Mouse (Mus musculus) hindbrain, embryonic 16.5 days (tissue): ENCODE measurements around the gene Ly6g5c. TPM values are rescaled to one million over a fixed set of nuclear protein-coding genes. Genes with fewer than 3 reads are reported as not detected.

Source experiments
- ATAC-seq: fragments of 200-750 bp; cut with Nextera tagmentation; 2 replicates; pipeline ENCODE4 v1.8.0; 2017; ENCODE audit warnings: moderate TSS enrichment, moderate library complexity
- H3K27ac ChIP-seq: fragments of 300-500 bp; sonication (generic); 2 replicates; pipeline ENCODE4 v1.5.1; 2014; ENCODE audit warnings: low read depth, mild to moderate bottlenecking, control low read depth, low read length, moderate library complexity
- H3K27me3 ChIP-seq: fragments of 300-500 bp; sonication (generic); replicated peaks from 2 replicates; pipeline ENCODE4 v1.6.1; 2014; ENCODE audit warnings: low read length; ENCODE audit not compliant: control insufficient read depth, insufficient read depth
- H3K36me3 ChIP-seq: fragments of 300-500 bp; sonication (generic); 2 replicates; pipeline ENCODE4 v1.6.1; 2014; ENCODE audit warnings: mild to moderate bottlenecking, low read length, moderate library complexity, mixed read lengths; ENCODE audit not compliant: control insufficient read depth, insufficient read depth
- H3K4me1 ChIP-seq: fragments of 300-500 bp; sonication (generic); 2 replicates; pipeline ENCODE4 v1.6.1; 2014; ENCODE audit warnings: low read depth, low read length; ENCODE audit not compliant: control insufficient read depth, insufficient read depth
- H3K4me2 ChIP-seq: fragments of 300-500 bp; sonication (generic); 2 replicates; pipeline ENCODE4 v1.6.1; 2014; ENCODE audit warnings: mild to moderate bottlenecking, low read length, control low read depth, moderate library complexity
- H3K4me3 ChIP-seq: fragments of 300-500 bp; sonication (generic); 2 replicates; pipeline ENCODE4 v1.5.1; 2014; ENCODE audit warnings: mild to moderate bottlenecking, low read length, control low read depth, moderate library complexity
- H3K9ac ChIP-seq: fragments of 300-500 bp; sonication (generic); 2 replicates; pipeline ENCODE4 v1.6.1; 2014; ENCODE audit warnings: low read depth, mild to moderate bottlenecking, control low read depth, low read length, moderate library complexity
- H3K9me3 ChIP-seq: fragments of 300-500 bp; sonication (generic); 2 replicates; pipeline ENCODE4 v1.6.1; 2014; ENCODE audit warnings: mild to moderate bottlenecking, low read length, moderate library complexity; ENCODE audit not compliant: control insufficient read depth
- WGBS: fragments of 180-500 bp; shearing (Covaris S2); extraction: QIAGEN DNeasy Blood & Tissue Kit; methylation state at CpG from one replicate; pipeline ENCODE4 v1.1.7; 2014; 5-methylcytosine and 5-hydroxymethylcytosine counted together
- polyA plus RNA-seq: library from polyadenylated mRNA; unstranded; fragments of >200 nt; fragmentation: Nextera tagmentation; extraction: Ambion mirVana; gene quantifications from 2 replicates; pipeline ENCODE4 v1.2.1, GENCODE M21; 2015

Ly6g5c gene
- not detected in 2 replicates for polyA plus RNA-seq

DNA sequence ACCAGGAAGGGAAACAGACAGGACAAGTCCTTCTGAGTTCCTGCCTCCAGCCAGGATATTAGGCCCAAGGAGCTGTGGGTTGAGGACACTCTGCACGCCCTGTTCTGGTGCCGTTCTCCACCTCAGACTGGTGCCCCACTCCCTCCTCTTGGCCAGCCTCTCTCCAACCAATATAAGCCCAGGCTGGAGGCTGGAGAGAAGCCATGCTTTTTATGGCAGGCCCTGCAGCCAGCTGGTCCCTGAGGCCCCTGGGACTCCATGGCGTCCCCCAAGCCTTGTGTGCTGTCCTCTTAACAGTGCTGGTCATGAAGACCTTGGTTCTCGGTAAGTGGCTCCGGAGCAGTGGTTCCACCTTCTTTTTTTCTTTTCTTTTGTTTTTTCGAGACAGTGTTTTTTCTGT, at the start of gene Ly6g5c:
Gene Ly6g5c (plus strand): TSS at position 183 of the 400 bp plus-strand sequence.
- ATAC-seq = no peak
- no peak within 1 kb of the TSS for H3K9ac ChIP-seq
- H3K27ac ChIP-seq = no peak within 1 kb of the TSS
- H3K36me3 ChIP-seq = peaks cover 5% of the 10 kb centered on the region
- H3K4me2 ChIP-seq = no peak within 1 kb of the TSS
- 86% methylated on average over 6 of the region's 6 CpGs for WGBS
- H3K27me3 ChIP-seq = no peaks in the 10 kb centered on the region
- no peak within 1 kb of the TSS for H3K4me3 ChIP-seq
- peaks cover 3% of the 10 kb centered on the region for H3K4me1 ChIP-seq
- no peaks in the 10 kb centered on the region for H3K9me3 ChIP-seq

- Histone ChIP-seq H3K9ac (peak overlapping the region; percentile 86), H3K27ac (no peak overlapping the region), H3K4me2 (peak overlapping the region; percentile 94), H3K27me3 (peaks cover 3% of the 10 kb centered on the region), H3K36me3 (peaks cover 19% of the 10 kb centered on the region), H3K4me1 (peaks cover 14% of the 10 kb centered on the region), H3K4me3 (peak overlapping the region; percentile 82), H3K9me3 (no peaks in the 10 kb centered on the region)
- 66% methylated on average over 9 of the region's 9 CpGs for WGBS
- ATAC-seq = peak; percentile 24
These were observed 49.8 kb upstream of the Ly6g5c start for GRCm38 (mm10) chr17:35058316-35058715.

DNA sequence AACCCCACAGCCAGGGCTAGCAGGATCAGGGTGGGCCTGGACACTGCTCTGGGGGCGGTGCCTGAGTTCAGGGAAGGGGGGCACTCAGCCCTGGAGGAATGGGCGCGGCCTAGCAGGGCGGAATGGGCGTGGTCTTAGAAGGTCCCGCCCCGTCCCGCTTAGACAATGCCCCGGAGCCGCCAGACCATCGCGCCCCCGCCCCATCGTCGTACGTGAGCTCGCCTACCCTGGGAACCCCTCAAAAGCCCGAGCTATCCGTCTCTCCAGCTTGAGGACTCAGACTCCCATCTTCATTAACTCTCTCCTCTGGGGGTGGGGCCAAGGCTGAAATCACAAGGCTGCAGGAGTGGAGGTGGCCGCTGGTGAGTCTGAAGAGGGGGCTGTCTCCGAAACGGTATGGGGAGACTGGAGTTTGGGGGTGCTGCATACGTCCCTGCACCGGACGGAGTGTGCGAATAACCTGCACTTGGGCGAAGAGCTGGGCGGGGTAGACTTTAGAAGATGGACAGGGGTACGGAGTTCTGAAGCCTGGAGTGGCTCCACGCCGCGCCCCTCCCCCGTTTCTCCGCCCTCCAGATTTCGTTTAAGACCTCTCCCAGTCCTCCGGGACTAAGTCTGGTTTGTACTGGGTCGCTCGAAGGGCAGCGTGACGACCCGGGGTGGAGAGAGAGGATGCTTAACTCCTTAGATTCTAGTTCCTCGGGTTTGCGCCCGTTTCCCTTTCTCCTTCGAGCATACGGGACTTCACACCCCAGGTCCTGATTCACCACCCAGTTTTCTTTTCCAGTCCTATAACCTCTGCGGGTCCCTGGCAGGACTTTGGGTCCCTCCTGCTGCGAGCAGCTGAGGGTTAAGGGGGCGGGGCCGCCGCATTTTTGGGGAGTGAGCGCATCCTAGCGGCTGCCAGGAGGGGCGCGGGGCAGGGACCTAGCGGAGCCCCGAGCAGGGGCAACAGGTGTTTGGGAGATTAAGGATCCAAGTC, 48.9 kb upstream of the Ly6g5c start, which contains the start of gene Ddah2:
Gene Ddah2 (plus strand): TSS at position 125 of the 982 bp plus-strand sequence.
- 0% methylated on average over 57 of the region's 57 CpGs for WGBS
- Histone ChIP-seq H3K9ac (peak within 1 kb of the TSS; percentile 86), H3K4me1 (peaks cover 14% of the 10 kb centered on the region), H3K4me3 (peak within 1 kb of the TSS; percentile 82), H3K36me3 (peaks cover 16% of the 10 kb centered on the region), H3K4me2 (peak within 1 kb of the TSS; percentile 94), H3K27ac (peak within 1 kb of the TSS; percentile 89), H3K27me3 (peaks cover 9% of the 10 kb centered on the region), H3K9me3 (no peaks in the 10 kb centered on the region)
- ATAC-seq = peak; percentile 91

DNA sequence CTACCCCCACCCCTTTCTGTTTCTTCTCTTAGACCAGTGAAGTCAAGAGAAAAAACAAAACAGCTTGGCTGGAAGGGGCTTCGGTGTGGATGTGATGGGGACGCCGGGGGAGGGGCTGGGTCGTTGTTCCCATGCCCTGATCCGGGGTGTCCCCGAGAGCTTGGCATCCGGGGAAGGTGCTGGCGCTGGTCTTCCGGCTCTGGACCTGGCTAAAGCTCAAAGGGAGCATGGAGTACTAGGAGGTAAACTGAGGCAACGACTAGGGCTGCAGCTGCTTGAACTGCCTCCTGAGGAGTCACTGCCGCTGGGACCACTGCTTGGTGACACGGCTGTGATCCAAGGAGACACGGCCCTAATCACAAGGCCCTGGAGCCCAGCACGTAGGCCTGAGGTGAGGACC, 48.0 kb upstream of the Ly6g5c start:
- Histone ChIP-seq H3K4me1 (peaks cover 19% of the 10 kb centered on the region), H3K4me2 (peak overlapping the region; percentile 94), H3K9ac (peak overlapping the region; percentile 86), H3K27me3 (peaks cover 12% of the 10 kb centered on the region), H3K27ac (no peak overlapping the region; the same call in 1 of the 2 replicates), H3K9me3 (no peaks in the 10 kb centered on the region), H3K36me3 (peaks cover 14% of the 10 kb centered on the region), H3K4me3 (peak overlapping the region; percentile 82)
- WGBS = 25% methylated on average over 14 of the region's 14 CpGs
- no peak for ATAC-seq

- H3K9ac ChIP-seq = peak overlapping the region; percentile 86
- peaks cover 14% of the 10 kb centered on the region for H3K27me3 ChIP-seq
- no peak for ATAC-seq
- no peak overlapping the region for H3K27ac ChIP-seq
- H3K4me2 ChIP-seq = peak overlapping the region; percentile 94
- H3K9me3 ChIP-seq = no peaks in the 10 kb centered on the region
- H3K36me3 ChIP-seq = peaks cover 14% of the 10 kb centered on the region
- peak overlapping the region; percentile 82 for H3K4me3 ChIP-seq
- peaks cover 24% of the 10 kb centered on the region for H3K4me1 ChIP-seq
- 60% methylated on average over 22 of the region's 22 CpGs for WGBS
These were observed 47.3 kb upstream of the Ly6g5c start for GRCm38 (mm10) chr17:35060737-35061297.

- no peak for ATAC-seq
- H3K9ac ChIP-seq = no peak overlapping the region
- WGBS = 85% methylated on average over 8 of the region's 8 CpGs
These were observed 46.8 kb upstream of the Ly6g5c start for GRCm38 (mm10) chr17:35061299-35061698.

DNA sequence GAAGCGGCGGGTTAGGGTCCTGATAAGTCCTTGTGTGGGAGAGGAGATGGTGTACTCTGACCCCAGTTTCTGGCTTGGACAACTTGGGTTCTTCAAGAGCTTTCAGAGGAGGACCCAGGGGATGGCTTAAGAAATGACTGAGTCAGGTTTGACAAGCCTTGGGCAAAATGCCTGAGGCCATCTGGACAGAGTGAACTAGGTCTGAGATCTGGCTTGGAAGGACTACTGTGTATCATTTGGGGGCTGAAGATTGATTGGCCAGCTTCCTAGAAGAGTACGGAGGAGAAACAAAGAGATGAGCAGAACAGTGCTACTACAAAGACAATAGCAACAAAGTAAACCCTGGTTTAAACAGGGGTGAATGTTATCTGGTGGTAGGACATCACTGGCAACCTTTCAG, 44.6 kb upstream of the Ly6g5c start:
- H3K9ac ChIP-seq = no peak overlapping the region
- H3K27ac ChIP-seq = no peak overlapping the region
- no peaks in the 10 kb centered on the region for H3K9me3 ChIP-seq
- WGBS = 79% methylated on average over 3 of the region's 3 CpGs
- H3K4me1 ChIP-seq = peaks cover 24% of the 10 kb centered on the region
- H3K4me2 ChIP-seq = no peak overlapping the region
- no peak for ATAC-seq
- peaks cover 14% of the 10 kb centered on the region for H3K36me3 ChIP-seq
- H3K27me3 ChIP-seq = peaks cover 18% of the 10 kb centered on the region
- no peak overlapping the region for H3K4me3 ChIP-seq

More at GRCm38 (mm10) chr17:35061299-35061698, 46.8 kb upstream of the Ly6g5c start:
- Histone ChIP-seq H3K4me2 (no peak overlapping the region), H3K36me3 (peaks cover 14% of the 10 kb centered on the region), H3K27ac (no peak overlapping the region), H3K27me3 (peaks cover 14% of the 10 kb centered on the region), H3K4me1 (peaks cover 24% of the 10 kb centered on the region), H3K4me3 (no peak overlapping the region), H3K9me3 (no peaks in the 10 kb centered on the region)

GRCm38 (mm10) chr17:35064378-35064877, 43.7 kb upstream of the Ly6g5c start:
- Histone ChIP-seq H3K27ac (no peak overlapping the region), H3K9me3 (no peaks in the 10 kb centered on the region), H3K4me3 (no peak overlapping the region; the same call in 1 of the 2 replicates), H3K27me3 (peaks cover 18% of the 10 kb centered on the region), H3K9ac (no peak overlapping the region), H3K4me1 (peaks cover 24% of the 10 kb centered on the region), H3K4me2 (peak overlapping the region; percentile 55), H3K36me3 (peaks cover 14% of the 10 kb centered on the region)
- WGBS = 41% methylated on average over 10 of the region's 10 CpGs
- no peak for ATAC-seq
